Mouse (Mus musculus) myocyte (in vitro differentiated cells): ENCODE measurements around the gene Gm20388.

Source experiments
- CEBPB ChIP-seq: IDR thresholded peaks from 2 replicates; pipeline ENCODE4 v1.6.1; 2011; ENCODE audit warnings: mild to moderate bottlenecking, moderate library complexity; ENCODE audit not compliant: poor library complexity, insufficient read depth, severe bottlenecking
- POLR2A ChIP-seq: IDR thresholded peaks from one replicate; pipeline ENCODE4 v1.6.1; 2011; ENCODE audit warnings: low read depth, mild to moderate bottlenecking, control low read depth, moderate library complexity; ENCODE audit not compliant: insufficient read length
- POLR2AphosphoS2 ChIP-seq: IDR thresholded peaks from one replicate; pipeline ENCODE4 v1.6.1; 2011; ENCODE audit warnings: low read depth, control low read depth; ENCODE audit not compliant: insufficient read length
- TCF12 ChIP-seq: IDR thresholded peaks from one replicate; pipeline ENCODE4 v1.6.1; 2011; ENCODE audit warnings: mild to moderate bottlenecking, control low read depth; ENCODE audit not compliant: poor library complexity, insufficient read depth, severe bottlenecking

GRCm38 (mm10) chr8:121368799-121369198 lies 1458.2 kb downstream of the Gm20388 start:
- TF ChIP-seq POLR2A: no peak
- TF ChIP-seq TCF12: no peak
- TF ChIP-seq CEBPB: no peak
- no peak for TF ChIP-seq POLR2AphosphoS2
